Comparison of ENCODE assay signal across 8 mouse cellular contexts in the genomic region with DNA sequence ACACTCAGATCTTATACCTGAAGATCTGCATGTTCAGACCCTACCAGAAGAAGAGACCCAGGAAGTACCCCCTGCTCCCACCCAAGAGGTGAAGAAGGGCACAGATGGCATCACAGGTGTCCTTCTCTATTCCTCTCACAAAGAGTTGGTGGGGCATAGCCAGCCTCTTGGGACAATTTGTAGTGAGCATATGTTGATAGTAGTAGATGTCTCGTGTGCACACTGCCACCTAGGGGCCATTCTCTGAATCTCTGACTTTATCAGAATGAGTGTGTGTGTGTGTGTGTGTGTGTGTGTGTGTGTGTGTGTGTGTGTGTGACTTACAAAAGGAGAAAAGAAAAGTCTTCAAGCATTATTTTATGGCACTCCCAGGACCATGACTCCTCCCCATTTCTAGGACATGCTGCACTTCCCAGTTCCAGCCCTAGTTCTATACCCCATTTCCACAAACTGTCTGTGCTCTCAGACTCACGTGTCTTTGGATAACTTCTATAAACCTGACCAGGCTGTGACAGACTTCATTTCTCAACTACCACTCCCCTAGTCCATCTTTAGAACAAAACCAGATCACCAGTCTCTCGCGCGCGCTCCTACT. TPM values are rescaled to one million over a fixed set of nuclear protein-coding genes. Genes with fewer than 3 reads are reported as not detected.
A peak's percentile ranks its signal among the peaks of the same experiment; 100 is the strongest.
DNase-seq lines count a peak whose midpoint lies in the region; ATAC-seq and TF ChIP-seq lines count a peak whose summit lies in the region.

No protein-coding gene starts in this region.

- no peaks in the 10 kb centered on the region for H3K4me1 ChIP-seq in kidney, adult 2 months (ENCODE audit: control insufficient read depth, insufficient read depth, low read length)
- H3K4me1 ChIP-seq in limb, embryonic 14.5 days (ENCODE audit: control insufficient read depth, insufficient read depth, low read length), result peaks cover 3% of the 10 kb centered on the region; the same call in 1 of the 2 replicates
- no peaks in the 10 kb centered on the region for H3K4me1 ChIP-seq in midbrain, embryonic 15.5 days

- TF ChIP-seq CTCF in kidney, adult 2 months (conservative IDR thresholded peaks at IDR 0.05; ENCODE audit: insufficient read depth, insufficient read length, low read depth, low read length), result peak; percentile 59

- no peak overlapping the region for H3K4me2 ChIP-seq in limb, embryonic 14.5 days (replicated peaks; ENCODE audit: low read depth, low read length, severe bottlenecking)
- H3K4me2 ChIP-seq in midbrain, embryonic 15.5 days, result no peak overlapping the region

- H3K27me3 ChIP-seq in kidney, adult 2 months (replicated peaks; ENCODE audit: control insufficient read depth, insufficient read depth, low read length), result no peaks in the 10 kb centered on the region
- no peaks in the 10 kb centered on the region for H3K27me3 ChIP-seq in limb, embryonic 14.5 days (ENCODE audit: control insufficient read depth, insufficient read depth, low read length)
- H3K27me3 ChIP-seq in midbrain, embryonic 15.5 days (replicated peaks), result no peaks in the 10 kb centered on the region

- DNase-seq in A20 (ENCODE audit: low read depth, low spot score), result peak; percentile 76
- DNase-seq in adrenal gland, adult (ENCODE audit: inconsistent age in 2 of 2, low spot score in 1 of 2), result peak; percentile 64 to 89
- DNase-seq in embryo, embryonic 10.5 days (ENCODE audit: low spot score), result peak; percentile 87
- peak; percentile 83 for DNase-seq in kidney, adult 2 months
- peak; percentile 82 for DNase-seq in limb, embryonic 14.5 days (ENCODE audit: low spot score)
- peak; percentile 71 to 83 for DNase-seq in spleen, postnatal 36 days (ENCODE audit: low spot score in 2 of 2)

- H3K36me3 ChIP-seq in kidney, adult 2 months (ENCODE audit: control insufficient read depth, insufficient read depth, low read length), result no peaks in the 10 kb centered on the region
- no peaks in the 10 kb centered on the region for H3K36me3 ChIP-seq in limb, embryonic 14.5 days (ENCODE audit: control insufficient read depth, insufficient read depth, low read length)
- H3K36me3 ChIP-seq in midbrain, embryonic 15.5 days (replicated peaks), result no peaks in the 10 kb centered on the region

- 78% methylated on average over 6 of the region's 6 CpGs for WGBS in kidney, adult 2 months
- 78% methylated on average over 6 of the region's 6 CpGs for WGBS in limb, embryonic 14.5 days
- WGBS in midbrain, embryonic 15.5 days, result 75% methylated on average over 6 of the region's 6 CpGs

- ATAC-seq in granulocyte monocyte progenitor cell, adult 5-6 weeks (replicated peaks; ENCODE audit: poor library complexity, severe bottlenecking), result peak; percentile 88
- peak; percentile 59 for ATAC-seq in limb, embryonic 14.5 days (ENCODE audit: low FRiP score, low read depth)
- peak; percentile 72 for ATAC-seq in midbrain, embryonic 15.5 days (replicated peaks)

- H3K9me3 ChIP-seq in limb, embryonic 14.5 days (ENCODE audit: control insufficient read depth, low read length), result no peaks in the 10 kb centered on the region
- H3K9me3 ChIP-seq in midbrain, embryonic 15.5 days, result no peaks in the 10 kb centered on the region

- H3K9ac ChIP-seq in limb, embryonic 14.5 days (ENCODE audit: low read depth, low read length, severe bottlenecking), result no peak overlapping the region
- no peak overlapping the region for H3K9ac ChIP-seq in midbrain, embryonic 15.5 days

- H3K4me3 ChIP-seq in kidney, adult 2 months (ENCODE audit: insufficient read depth, low read depth, low read length), result no peak overlapping the region
- H3K4me3 ChIP-seq in limb, embryonic 14.5 days (replicated peaks; ENCODE audit: low read length), result no peak overlapping the region
- H3K4me3 ChIP-seq in midbrain, embryonic 15.5 days, result no peak overlapping the region

- no peak overlapping the region for H3K27ac ChIP-seq in kidney, adult 2 months (ENCODE audit: insufficient read depth, low read depth, low read length)
- H3K27ac ChIP-seq in limb, embryonic 14.5 days (replicated peaks; ENCODE audit: low read depth, low read length), result no peak overlapping the region
- H3K27ac ChIP-seq in midbrain, embryonic 15.5 days, result no peak overlapping the region

- no peak for TF ChIP-seq POLR2A in kidney, adult 2 months (IDR thresholded peaks at IDR 0.05; ENCODE audit: low read depth, low read length)
- TF ChIP-seq POLR2A in limb, embryonic 14.5 days (IDR thresholded peaks at IDR 0.05; ENCODE audit: borderline replicate concordance, extremely low read depth, insufficient read depth, insufficient read length), result no peak

RNA-seq across cellular contexts. Expression of a gene that starts 8.6 kb away (rescaled TPM):
- 44.0 and 48.2 TPM in 2 replicates for total RNA-seq in granulocyte monocyte progenitor cell, adult 5-6 weeks (2014; fragmentation: Nextera tagmentation)
- 37.8 and 40.1 TPM in 2 replicates for total RNA-seq in granulocyte monocyte progenitor cell, adult 5-6 weeks (2017)
- polyA plus RNA-seq in kidney, adult 2 months (2012; rRNA removed), result 119 and 121 TPM in 2 replicates
- polyA plus RNA-seq in limb, embryonic 14.5 days (2012; rRNA removed), result 75.2 and 81.8 TPM in 2 replicates
- polyA plus RNA-seq in limb, embryonic 14.5 days (2014; fragmentation: Nextera tagmentation; extraction: Ambion mirVana), result 75.5 and 80.0 TPM in 2 replicates
- polyA plus RNA-seq in midbrain, embryonic 15.5 days (2015; fragmentation: Nextera tagmentation; extraction: Ambion mirVana), result 68.9 and 75.2 TPM in 2 replicates

RNA-seq across cellular contexts. Expression of a gene that starts 38.4 kb away (rescaled TPM):
- total RNA-seq in granulocyte monocyte progenitor cell, adult 5-6 weeks (2014; fragmentation: Nextera tagmentation), result 7.5 and 11.0 TPM in 2 replicates
- 10.6 and 11.6 TPM in 2 replicates for total RNA-seq in granulocyte monocyte progenitor cell, adult 5-6 weeks (2017)
- polyA plus RNA-seq in kidney, adult 2 months (2012; rRNA removed), result 68.2 and 80.8 TPM in 2 replicates
- 13.7 and 19.6 TPM in 2 replicates for polyA plus RNA-seq in limb, embryonic 14.5 days (2012; rRNA removed)
- polyA plus RNA-seq in limb, embryonic 14.5 days (2014; fragmentation: Nextera tagmentation; extraction: Ambion mirVana), result 27.1 and 29.8 TPM in 2 replicates
- 85.6 and 88.5 TPM in 2 replicates for polyA plus RNA-seq in midbrain, embryonic 15.5 days (2015; fragmentation: Nextera tagmentation; extraction: Ambion mirVana)
